Mouse (Mus musculus) naive thymus-derived CD4-positive, alpha-beta T cell, adult 2 months (primary cell): ENCODE data around the gene Tmem170b.

Experiments
- DNase-seq: peaks from one replicate; pipeline ENCODE4 v3.0.0-alpha.2; 2011; ENCODE audit warnings: low read depth

The Tmem170b gene

DNA sequence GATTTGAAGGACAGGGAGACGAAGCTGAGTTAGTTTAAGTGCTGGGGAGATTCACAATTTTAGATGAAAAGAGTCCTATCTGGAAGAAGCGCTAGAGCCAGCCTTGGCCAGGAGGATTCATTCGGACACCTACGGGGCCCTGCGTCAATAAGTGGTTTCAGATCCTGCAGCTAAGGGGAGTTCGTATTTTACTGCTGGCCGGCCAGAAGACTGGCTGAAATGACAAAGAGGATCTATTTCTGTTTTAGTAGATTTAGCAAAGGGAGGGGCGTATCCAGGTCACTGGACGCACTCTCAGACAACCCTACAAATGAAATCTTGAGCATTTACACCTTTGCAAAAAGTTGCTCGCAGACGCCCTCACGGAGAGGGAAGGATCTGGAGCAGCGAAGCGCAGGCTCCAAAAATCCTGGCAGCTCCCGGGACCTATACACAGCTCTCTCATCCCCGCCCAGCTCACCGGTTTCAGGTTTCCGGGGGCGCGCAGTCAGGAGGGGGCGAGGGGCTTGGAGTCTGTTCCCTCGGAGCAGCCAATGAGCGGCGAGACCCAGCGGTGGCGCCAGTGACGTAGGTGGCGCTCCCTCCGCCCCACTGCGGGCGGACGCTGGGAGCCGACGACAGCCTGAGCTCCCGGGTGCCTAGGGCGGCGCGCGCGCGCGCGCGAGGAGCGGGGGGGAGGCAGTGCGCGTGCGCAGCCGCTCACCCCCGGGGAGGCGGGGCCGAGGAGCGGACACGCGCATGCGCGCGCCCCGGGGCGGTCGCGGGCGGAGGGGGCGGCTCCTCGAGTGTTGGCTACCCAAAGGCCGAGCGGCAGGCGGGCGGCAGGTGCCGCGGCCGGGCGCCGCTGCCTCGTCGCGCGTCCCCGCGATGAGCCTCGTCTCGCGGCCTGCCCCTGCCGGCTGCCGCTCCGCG is at the start of gene Tmem170b:
Gene Tmem170b (plus strand): TSS at position 809 of the 912 bp plus-strand sequence.
- peak; percentile 96 for DNase-seq

- DNase-seq: no peak
Observed at GRCm38 (mm10) chr13:41561024-41561423, 44.7 kb upstream of the Tmem170b start.

DNA sequence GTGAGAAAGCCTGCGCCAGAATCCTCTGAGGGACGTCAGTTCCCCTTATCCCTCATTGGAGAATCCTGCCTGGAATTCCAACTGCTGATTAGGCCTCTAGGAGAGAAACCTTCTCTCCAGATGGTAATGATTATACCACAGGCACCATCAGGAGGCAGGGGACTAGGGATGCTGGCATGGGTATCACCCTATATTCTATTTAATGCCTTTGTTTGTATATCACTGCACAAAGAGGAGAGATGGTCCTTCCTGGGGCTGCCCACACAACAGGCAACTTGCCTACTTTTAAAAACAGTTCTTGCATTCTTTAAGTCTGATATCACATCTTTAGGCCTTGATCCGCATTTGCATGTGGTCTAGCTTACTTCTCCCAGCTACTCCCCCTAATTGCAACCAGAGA is 37.3 kb upstream of the Tmem170b start:
- DNase-seq: no peak

DNA sequence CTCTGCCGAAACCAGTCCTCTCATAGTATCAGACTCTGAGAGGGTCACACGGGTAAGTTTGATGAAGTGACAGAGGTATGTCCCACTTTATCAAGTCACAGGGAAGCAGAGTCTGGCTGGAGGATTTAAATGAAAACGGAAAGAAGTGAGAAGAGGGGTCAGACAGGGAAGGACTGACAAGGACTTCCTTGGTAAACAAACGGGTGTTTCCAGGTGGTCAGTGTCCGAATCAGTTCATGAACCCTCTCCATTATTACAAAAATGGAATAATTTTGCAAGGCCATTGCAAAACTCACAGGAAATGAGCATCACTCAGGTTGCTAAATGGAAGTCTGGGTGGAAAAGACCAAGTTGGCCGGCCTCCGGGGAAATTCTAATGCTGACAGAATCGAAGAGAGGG is 36.8 kb upstream of the Tmem170b start:
- DNase-seq: no peak

DNA sequence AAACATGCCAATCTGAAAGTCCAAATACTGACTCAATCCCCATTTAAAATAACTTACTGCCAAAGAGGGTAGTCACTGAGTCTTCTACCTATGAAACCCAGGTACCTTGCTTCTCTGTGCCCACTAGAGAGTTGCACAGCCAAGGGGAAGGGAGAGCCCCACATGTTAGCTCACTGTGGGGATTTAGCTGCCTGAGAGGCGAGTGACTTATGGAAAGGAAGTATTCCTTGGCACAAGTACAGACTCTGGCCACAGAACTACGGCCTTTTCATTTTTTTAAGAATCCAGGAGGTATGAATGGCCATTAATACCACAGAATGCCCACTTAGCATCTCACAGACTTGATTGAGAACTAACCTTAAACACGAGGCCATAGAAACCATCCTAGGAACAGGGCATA is 35.9 kb upstream of the Tmem170b start:
- no peak for DNase-seq

DNA sequence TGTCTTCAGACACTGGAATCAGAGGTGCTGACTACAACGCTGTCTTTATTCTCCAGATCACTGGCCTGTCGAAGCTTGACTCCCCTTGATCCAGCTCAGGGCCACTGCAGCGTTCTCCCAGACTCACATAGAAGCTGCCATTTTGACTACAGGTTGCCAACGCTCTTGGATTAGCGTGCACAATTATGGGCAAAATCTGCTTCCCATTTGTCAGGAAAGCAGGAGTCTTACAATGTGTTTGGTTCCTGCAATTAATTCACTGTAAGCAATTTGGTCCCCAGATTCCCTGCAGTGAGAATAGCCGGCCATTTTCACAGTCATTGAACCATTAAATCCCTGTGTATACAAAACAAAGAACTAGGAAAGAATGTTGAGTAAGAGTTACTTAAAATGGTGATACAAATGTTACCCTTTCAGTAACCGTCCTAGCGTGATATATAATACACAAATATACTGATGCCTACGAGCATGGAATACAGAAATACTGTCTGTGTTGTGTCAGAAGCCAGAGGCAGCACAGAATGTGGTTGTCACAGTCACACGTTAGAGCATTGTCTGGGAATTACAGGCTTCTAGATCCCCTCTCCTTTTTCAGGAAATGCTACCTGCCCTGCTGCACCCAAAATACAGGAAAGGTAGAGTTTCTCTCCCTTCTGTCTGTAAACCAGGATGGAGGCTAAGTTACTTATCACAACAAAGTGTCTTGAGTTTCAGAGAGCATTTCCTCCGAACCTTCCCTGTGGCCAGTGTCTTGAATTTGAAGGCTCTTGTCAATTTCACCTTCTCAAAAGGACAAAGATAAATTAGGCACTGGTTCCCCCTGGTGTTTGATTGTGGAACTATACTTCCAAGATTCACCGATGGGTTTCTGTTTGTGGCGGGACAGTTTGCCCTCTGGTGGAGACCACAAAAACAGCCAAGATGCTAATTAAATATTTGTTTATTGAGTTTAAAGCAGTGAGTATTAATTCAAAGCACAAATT is 34.0 kb upstream of the Tmem170b start:
- DNase-seq: peak; percentile 97

DNA sequence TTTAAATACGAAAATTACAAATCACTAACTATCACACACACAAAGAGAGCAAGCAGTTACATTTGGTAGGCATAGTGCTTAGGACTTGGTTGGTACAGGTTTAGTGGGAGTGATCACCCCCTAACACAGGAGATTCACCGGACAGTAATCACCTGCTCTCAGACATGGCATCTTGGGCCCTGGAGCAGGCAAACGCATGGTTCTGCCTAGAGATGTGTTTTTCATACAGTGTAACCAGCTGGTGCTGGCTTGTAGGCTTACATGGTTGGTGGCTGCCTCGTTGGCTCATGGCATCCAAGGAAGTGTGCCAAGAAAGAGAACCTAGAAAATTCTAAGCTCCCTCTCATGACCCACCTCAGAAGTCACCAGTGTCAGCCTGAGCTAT is 33.4 kb upstream of the Tmem170b start:
- DNase-seq: no peak

- DNase-seq: peak; percentile 14
Observed at GRCm38 (mm10) chr13:41573126-41573846, 32.4 kb upstream of the Tmem170b start.

DNA sequence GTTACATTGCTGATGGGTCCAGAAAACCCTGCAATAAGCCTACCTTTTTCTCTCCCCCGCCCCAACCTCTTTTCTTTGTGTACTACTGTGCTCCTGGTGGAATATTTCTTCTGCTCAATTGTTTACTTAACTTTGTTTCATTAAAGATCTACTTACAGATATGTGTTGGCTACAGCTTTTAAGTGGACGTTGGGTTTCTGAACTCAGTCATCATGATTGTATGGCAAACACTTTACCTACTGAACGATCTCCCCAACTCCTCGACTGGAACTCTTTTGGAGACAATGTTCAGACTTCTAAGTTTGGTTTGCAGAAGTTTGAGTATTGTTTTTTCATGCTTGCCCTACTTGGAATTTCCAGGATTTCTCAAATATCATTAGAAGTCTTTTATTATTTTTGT is 24.6 kb upstream of the Tmem170b start:
- no peak for DNase-seq

GRCm38 (mm10) chr13:41583666-41584357 is 21.9 kb upstream of the Tmem170b start:
- DNase-seq: peak; percentile 76

- peak; percentile 59 for DNase-seq
Observed at GRCm38 (mm10) chr13:41584358-41584680, 21.4 kb upstream of the Tmem170b start.

GRCm38 (mm10) chr13:41584896-41585295 is 20.8 kb upstream of the Tmem170b start:
- no peak for DNase-seq

DNA sequence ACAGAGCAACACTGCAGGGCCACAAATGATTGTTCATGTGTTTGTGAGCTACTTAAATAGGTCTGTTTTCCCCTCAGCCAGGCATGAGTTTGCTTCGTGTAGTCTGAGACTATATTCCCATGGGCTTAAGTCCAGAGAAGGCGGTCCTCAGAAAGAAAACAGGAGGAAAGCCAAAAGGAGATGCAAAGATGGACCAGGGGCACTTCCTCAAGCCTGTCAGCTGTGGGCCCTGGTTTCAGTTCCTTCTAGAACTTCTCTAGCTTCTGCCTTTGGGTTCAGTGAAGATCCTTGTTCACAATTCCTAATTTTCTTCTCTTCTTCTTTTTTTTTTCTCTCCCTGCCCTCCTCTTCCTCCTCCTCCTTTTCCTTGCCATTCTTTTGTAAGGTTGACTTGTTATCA is 9.0 kb upstream of the Tmem170b start:
- DNase-seq: no peak

- DNase-seq: no peak
Observed at GRCm38 (mm10) chr13:41599977-41600376, 5.7 kb upstream of the Tmem170b start.

GRCm38 (mm10) chr13:41601056-41601455 is 4.7 kb upstream of the Tmem170b start:
- DNase-seq: no peak

DNA sequence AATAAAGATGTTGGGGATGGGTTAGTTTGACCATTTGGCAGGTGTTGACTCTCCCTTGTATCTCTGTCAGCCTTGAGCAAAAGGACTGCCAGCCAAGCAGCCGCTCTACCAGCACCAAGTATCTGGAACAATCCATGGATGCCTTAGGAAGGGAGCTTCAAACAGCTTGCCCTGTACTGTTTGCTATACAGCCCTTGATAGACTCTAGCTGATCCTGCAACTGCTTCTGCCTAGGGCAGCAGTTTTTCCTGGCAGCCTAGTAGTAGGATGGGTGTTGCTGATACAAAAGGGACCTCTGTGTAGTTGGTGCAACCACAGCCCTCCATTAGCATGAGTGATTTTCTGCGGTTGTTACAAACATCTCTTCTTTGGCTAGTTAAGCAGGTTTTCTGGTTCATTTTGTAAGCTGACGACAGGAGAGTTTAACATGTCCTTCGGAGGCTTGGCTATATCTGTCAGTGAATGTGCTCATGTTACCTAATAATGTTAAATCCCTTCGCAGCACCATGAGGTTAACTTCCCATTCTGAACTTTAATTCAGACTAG is 1.7 kb upstream of the Tmem170b start:
- DNase-seq: no peak

DNA sequence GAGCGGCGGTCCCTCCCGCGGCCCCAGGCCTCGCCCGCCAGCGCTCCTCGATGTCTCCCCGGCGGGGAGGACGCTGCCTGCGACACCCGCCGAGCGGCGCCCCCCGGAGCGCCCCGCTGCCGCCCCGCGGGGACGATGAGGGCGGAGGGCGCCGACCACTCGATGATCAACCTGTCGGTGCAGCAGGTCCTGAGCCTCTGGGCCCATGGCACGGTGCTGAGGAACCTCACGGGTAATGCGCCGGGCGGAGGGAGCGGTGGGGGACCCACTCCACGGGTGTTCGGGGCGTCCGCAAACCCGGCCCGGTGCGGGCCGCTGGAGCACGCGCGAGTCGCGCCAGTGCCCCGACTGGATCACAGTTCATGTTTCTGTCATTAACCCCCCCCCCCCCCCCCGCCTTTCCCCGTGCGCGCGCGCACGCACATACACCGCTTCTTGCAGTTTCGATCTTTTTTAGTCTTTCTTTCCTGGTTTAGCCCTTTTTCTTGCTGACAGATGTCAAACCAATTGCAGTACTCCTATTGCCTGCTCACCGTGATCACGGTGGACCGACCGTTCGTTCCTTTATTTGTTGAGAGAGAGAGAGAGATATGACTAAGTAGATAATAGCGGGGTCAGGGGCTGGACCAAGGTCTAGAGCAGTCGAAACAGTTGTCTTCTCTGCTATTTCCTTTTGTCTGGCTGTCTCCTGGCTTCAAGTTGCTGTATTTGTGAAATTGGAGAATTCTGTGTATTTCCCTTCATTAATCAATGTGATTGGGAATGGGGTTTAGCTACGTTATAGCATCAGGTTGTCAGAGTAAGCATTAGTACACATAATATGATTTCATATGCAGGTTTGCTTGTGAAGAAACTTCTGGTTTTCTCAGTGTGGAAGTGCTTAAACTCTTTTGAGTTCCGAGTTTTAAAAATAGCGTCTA is 634 bp downstream of the Tmem170b start:
- DNase-seq: peak; percentile 83

GRCm38 (mm10) chr13:41607589-41607988 is 1.9 kb downstream of the Tmem170b start:
- no peak for DNase-seq

GRCm38 (mm10) chr13:41608559-41608958 is 2.9 kb downstream of the Tmem170b start:
- DNase-seq: no peak

DNA sequence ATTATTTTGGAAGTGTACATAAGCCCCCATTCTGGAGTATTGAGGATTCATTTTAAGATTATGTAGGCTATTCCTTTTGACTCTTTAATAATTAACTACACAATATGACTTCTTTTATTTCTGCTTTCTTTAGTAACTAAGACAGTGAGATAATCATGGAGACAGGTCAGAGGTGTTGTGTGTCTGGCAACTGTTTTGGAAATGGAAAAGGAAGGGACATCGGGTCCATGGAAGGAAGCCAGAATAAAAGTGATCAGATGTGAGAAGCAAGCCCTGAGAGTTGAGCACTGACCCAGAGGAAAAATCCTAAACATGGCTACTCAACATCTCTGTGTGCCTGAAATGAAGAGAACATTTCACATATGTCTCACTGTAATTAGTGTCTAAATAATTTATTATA is 5.3 kb downstream of the Tmem170b start:
- no peak for DNase-seq
